Mouse (Mus musculus): Measurements from ENCODE around the gene Tjp3. TPM values are rescaled to one million over a fixed set of nuclear protein-coding genes. Genes with fewer than 3 reads are reported as not detected.

Tjp3 gene
- polyA plus RNA-seq, 1 experiment from 2014 or later: 42.5 TPM

DNA sequence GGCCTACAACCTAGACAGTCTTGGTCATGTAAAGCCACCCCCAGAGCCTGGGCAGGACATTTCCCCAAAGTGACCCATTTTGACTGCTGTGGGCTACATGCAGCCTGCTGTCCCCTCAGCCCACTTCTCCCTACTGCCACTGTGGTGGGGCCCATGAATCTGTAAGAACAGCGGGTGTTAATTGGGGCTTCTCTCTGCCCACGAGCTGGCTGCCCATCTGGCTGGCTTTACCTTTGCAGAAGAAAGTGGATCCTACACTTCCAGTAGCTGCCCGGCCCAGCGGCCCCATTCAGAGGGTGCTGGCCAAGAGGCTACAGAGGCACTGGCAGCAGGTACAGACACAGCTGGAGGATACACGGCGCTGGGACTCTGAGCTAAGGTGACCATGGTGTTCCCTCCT lies 46.2 kb downstream of the Tjp3 start:
- Histone ChIP-seq H3K27me3 (ENCODE audit: control insufficient read depth, insufficient read depth, low read length) (no peaks in the 10 kb centered on the region), H3K4me3 (ENCODE audit: low read depth, low read length) (no peak overlapping the region), H3K9me3 (ENCODE audit: control insufficient read depth, low read length) (no peaks in the 10 kb centered on the region), H3K27ac (replicated peaks) (no peak overlapping the region), H3K36me3 (ENCODE audit: control insufficient read depth, insufficient read depth, low read length) (no peaks in the 10 kb centered on the region), H3K9ac (ENCODE audit: low read length) (no peak overlapping the region), H3K4me1 (replicated peaks; ENCODE audit: control insufficient read depth, insufficient read depth) (no peaks in the 10 kb centered on the region), H3K4me2 (replicated peaks; ENCODE audit: low read depth) (no peak overlapping the region)
- DNase-seq (ENCODE audit: low spot score) (no peak), ATAC-seq (ENCODE audit: low FRiP score, low TSS enrichment) (no peak)
- WGBS: 82% methylated on average over 6 of the region's 6 CpGs
- no peak for TF ChIP-seq CTCF (IDR thresholded peaks at IDR 0.05; ENCODE audit: low read depth)
- no peak for TF ChIP-seq EP300 (optimal IDR thresholded peaks at IDR 0.05)

DNA sequence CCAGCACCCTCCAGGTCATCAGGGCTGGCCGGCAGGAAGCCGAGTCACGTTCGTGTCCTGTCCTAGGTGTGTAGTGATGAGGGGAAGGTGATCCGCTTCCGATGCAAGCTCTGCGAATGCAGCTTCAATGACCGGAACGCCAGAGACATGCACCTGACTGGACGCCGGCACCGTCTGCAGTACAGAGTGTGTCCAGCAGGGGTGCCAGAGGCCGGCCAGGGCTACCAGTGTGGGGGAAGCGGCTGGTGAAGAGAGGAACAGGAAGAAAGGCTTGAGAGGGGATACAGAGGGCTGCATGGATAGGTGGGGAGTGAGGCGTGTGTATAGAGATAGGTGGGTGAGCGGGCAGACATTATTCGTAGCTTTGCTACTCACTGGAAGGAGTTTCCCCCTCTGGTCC lies 46.8 kb downstream of the Tjp3 start:
- ATAC-seq (ENCODE audit: low FRiP score, low TSS enrichment) (peak; percentile 63), DNase-seq (ENCODE audit: low spot score) (peak; percentile 89)
- no peak overlapping the region for H3K4me2 ChIP-seq (replicated peaks; ENCODE audit: low read depth)
- WGBS: 9% methylated on average over 17 of the region's 17 CpGs
- no peak overlapping the region for H3K27ac ChIP-seq (replicated peaks)
- no peaks in the 10 kb centered on the region for H3K27me3 ChIP-seq (ENCODE audit: control insufficient read depth, insufficient read depth, low read length)
- no peak overlapping the region for H3K9ac ChIP-seq (ENCODE audit: low read length)
- no peaks in the 10 kb centered on the region for H3K36me3 ChIP-seq (ENCODE audit: control insufficient read depth, insufficient read depth, low read length)
- no peaks in the 10 kb centered on the region for H3K4me1 ChIP-seq (replicated peaks; ENCODE audit: control insufficient read depth, insufficient read depth)
- TF ChIP-seq EP300 (optimal IDR thresholded peaks at IDR 0.05) (no peak), CTCF (IDR thresholded peaks at IDR 0.05; ENCODE audit: low read depth) (peak; percentile 95)
- H3K9me3 ChIP-seq (ENCODE audit: control insufficient read depth, low read length): no peaks in the 10 kb centered on the region
- H3K4me3 ChIP-seq (ENCODE audit: low read depth, low read length): no peak overlapping the region

DNA sequence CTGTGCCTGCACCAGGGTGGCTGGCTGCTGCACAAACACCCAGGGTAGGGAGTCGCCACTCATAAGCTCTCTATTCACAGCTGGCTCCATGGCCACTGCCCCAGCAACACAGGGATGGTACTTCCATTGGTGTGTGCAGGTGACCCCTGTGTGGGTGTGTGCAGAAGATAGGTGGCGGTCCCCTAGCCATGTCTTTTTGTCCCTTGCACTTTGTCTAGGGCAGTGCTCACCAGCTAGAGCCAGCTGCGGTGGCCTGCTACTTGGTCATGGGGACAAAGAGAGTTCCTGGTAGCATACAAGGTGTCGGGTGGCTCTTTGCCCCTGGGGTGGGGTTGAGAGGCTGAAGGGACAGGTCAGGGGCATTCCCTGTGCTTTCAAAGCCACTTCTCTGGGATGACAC lies 47.2 kb downstream of the Tjp3 start:
- 75% methylated on average over 4 of the region's 4 CpGs for WGBS

DNA sequence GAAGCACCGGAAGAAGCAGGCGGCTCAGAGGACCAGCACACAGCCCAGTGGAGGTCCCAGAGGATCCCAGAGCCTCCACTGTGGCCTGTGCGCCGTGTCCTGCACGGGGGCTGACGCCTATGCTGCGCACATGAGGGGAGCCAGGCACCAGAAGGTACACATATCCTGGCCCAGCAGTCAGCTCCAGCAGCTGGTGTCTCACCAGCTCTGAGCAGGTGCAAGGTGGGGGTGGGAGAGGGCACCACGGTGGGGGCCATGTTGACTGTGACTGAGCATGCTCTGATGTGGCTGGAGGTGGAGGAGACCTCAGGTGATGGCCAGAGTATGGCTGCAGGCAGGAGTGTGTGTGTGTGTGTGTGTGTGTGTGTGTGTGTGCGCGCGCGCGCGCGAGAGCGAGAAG lies 49.4 kb downstream of the Tjp3 start:
- Histone ChIP-seq H3K27ac (replicated peaks) (no peak overlapping the region), H3K4me1 (replicated peaks; ENCODE audit: control insufficient read depth, insufficient read depth) (no peaks in the 10 kb centered on the region), H3K27me3 (ENCODE audit: control insufficient read depth, insufficient read depth, low read length) (no peaks in the 10 kb centered on the region), H3K36me3 (ENCODE audit: control insufficient read depth, insufficient read depth, low read length) (no peaks in the 10 kb centered on the region), H3K9me3 (ENCODE audit: control insufficient read depth, low read length) (no peaks in the 10 kb centered on the region), H3K4me3 (ENCODE audit: low read depth, low read length) (no peak overlapping the region), H3K9ac (ENCODE audit: low read length) (no peak overlapping the region), H3K4me2 (replicated peaks; ENCODE audit: low read depth) (no peak overlapping the region)
- 93% methylated on average over 16 of the region's 16 CpGs for WGBS
- no peak for TF ChIP-seq EP300 (optimal IDR thresholded peaks at IDR 0.05)
- TF ChIP-seq CTCF (IDR thresholded peaks at IDR 0.05; ENCODE audit: low read depth): no peak
- DNase-seq (ENCODE audit: low spot score) (no peak), ATAC-seq (ENCODE audit: low FRiP score, low TSS enrichment) (no peak)

More for the DNA sequence above, 47.2 kb downstream of the Tjp3 start:
- TF ChIP-seq CTCF (IDR thresholded peaks at IDR 0.05; ENCODE audit: low read depth) (no peak), EP300 (optimal IDR thresholded peaks at IDR 0.05) (no peak)
- DNase-seq (ENCODE audit: low spot score) (no peak), ATAC-seq (ENCODE audit: low FRiP score, low TSS enrichment) (peak; percentile 19; the same call in 1 of the 2 replicates)
- Histone ChIP-seq H3K9ac (ENCODE audit: low read length) (no peak overlapping the region), H3K4me1 (replicated peaks; ENCODE audit: control insufficient read depth, insufficient read depth) (no peaks in the 10 kb centered on the region), H3K9me3 (ENCODE audit: control insufficient read depth, low read length) (no peaks in the 10 kb centered on the region), H3K4me3 (ENCODE audit: low read depth, low read length) (no peak overlapping the region), H3K4me2 (replicated peaks; ENCODE audit: low read depth) (no peak overlapping the region), H3K36me3 (ENCODE audit: control insufficient read depth, insufficient read depth, low read length) (no peaks in the 10 kb centered on the region), H3K27ac (replicated peaks) (no peak overlapping the region), H3K27me3 (ENCODE audit: control insufficient read depth, insufficient read depth, low read length) (no peaks in the 10 kb centered on the region)

DNA sequence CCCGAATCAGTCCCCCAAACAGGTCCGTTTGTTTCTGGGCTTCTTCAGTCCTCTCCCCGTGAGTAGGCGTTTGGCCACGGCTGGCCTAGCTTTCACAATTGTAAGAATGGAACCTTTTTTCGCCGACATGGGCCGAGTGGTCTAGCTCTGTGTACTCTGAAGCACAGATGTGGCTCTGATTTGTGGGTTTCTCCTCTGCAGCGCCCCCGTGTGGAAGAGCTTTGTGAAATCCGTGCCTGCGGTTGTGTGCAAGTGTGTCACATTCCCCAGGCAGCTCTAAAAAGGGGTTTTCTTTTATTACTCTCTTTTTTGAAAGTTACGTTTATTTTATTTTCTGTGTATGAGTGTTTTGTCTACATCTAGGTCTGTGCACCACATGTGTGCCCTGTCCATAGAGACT lies 50.5 kb downstream of the Tjp3 start:
- no peaks in the 10 kb centered on the region for H3K36me3 ChIP-seq (ENCODE audit: control insufficient read depth, insufficient read depth, low read length)
- no peak overlapping the region for H3K9ac ChIP-seq (ENCODE audit: low read length)
- no peak overlapping the region for H3K4me3 ChIP-seq (ENCODE audit: low read depth, low read length)
- ATAC-seq (ENCODE audit: low FRiP score, low TSS enrichment) (no peak), DNase-seq (ENCODE audit: low spot score) (peak; percentile 79)
- no peaks in the 10 kb centered on the region for H3K9me3 ChIP-seq (ENCODE audit: control insufficient read depth, low read length)
- WGBS: 31% methylated on average over 13 of the region's 13 CpGs
- H3K27ac ChIP-seq (replicated peaks): no peak overlapping the region
- TF ChIP-seq EP300 (optimal IDR thresholded peaks at IDR 0.05) (no peak), CTCF (IDR thresholded peaks at IDR 0.05; ENCODE audit: low read depth) (peak; percentile 79)
- no peaks in the 10 kb centered on the region for H3K4me1 ChIP-seq (replicated peaks; ENCODE audit: control insufficient read depth, insufficient read depth)
- no peaks in the 10 kb centered on the region for H3K27me3 ChIP-seq (ENCODE audit: control insufficient read depth, insufficient read depth, low read length)
- no peak overlapping the region for H3K4me2 ChIP-seq (replicated peaks; ENCODE audit: low read depth)

DNA sequence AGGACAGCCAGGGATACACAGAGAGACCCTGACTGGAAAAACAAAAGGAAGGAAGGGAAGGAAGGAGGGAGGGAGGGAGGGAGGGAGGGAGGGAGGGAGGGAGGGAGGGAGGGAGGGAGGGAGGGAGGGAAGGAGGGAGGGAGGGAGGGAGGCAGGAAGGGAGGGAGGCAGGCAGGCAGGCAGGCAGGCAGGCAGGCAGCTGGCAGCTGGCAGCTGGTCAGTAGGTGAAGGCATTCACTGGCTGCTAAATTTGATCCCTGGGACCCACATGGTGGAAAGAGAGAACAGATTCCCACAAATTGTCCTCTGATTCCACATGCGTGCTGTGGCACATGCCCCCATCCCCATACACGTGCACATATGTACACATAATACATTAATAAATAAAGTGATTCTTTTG lies 52.8 kb downstream of the Tjp3 start:
- H3K9me3 ChIP-seq (ENCODE audit: control insufficient read depth, low read length): no peaks in the 10 kb centered on the region
- no peak overlapping the region for H3K4me3 ChIP-seq (ENCODE audit: low read depth, low read length)
- H3K27ac ChIP-seq (replicated peaks): no peak overlapping the region
- DNase-seq (ENCODE audit: low spot score) (no peak), ATAC-seq (ENCODE audit: low FRiP score, low TSS enrichment) (no peak)
- no peak overlapping the region for H3K9ac ChIP-seq (ENCODE audit: low read length)
- no peaks in the 10 kb centered on the region for H3K4me1 ChIP-seq (replicated peaks; ENCODE audit: control insufficient read depth, insufficient read depth)
- TF ChIP-seq CTCF (IDR thresholded peaks at IDR 0.05; ENCODE audit: low read depth) (no peak), EP300 (optimal IDR thresholded peaks at IDR 0.05) (no peak)
- no peaks in the 10 kb centered on the region for H3K36me3 ChIP-seq (ENCODE audit: control insufficient read depth, insufficient read depth, low read length)
- 70% methylated on average over 2 of the region's 2 CpGs for WGBS
- no peak overlapping the region for H3K4me2 ChIP-seq (replicated peaks; ENCODE audit: low read depth)
- H3K27me3 ChIP-seq (ENCODE audit: control insufficient read depth, insufficient read depth, low read length): no peaks in the 10 kb centered on the region
